Mouse (Mus musculus) stomach, postnatal 0 days (tissue): ENCODE results near the gene Pjvk. TPM values are rescaled to one million over a fixed set of nuclear protein-coding genes. Genes with fewer than 3 reads are reported as not detected.

Experiments used
- ATAC-seq: fragments of 200-750 bp; cut with Nextera tagmentation; 2 replicates; pipeline ENCODE4 v1.8.0; 2017; ENCODE audit not compliant: low FRiP score, low TSS enrichment
- DNase-seq: peaks from one replicate; pipeline ENCODE4 v3.0.0-alpha.2; 2016; ENCODE audit warnings: low spot score
- H3K27ac ChIP-seq: fragments of 300-500 bp; sonication (generic); replicated peaks from 2 replicates; pipeline ENCODE4 v1.5.1; 2014; ENCODE audit warnings: mild to moderate bottlenecking, control low read depth
- H3K27me3 ChIP-seq: fragments of 300-500 bp; sonication (generic); 2 replicates; pipeline ENCODE4 v1.6.1; 2014; ENCODE audit warnings: low read length; ENCODE audit not compliant: control insufficient read depth, insufficient read depth
- H3K36me3 ChIP-seq: fragments of 300-500 bp; sonication (generic); 2 replicates; pipeline ENCODE4 v1.6.1; 2014; ENCODE audit warnings: low read length, mixed read lengths; ENCODE audit not compliant: control insufficient read depth, insufficient read depth
- H3K4me1 ChIP-seq: fragments of 300-500 bp; sonication (generic); replicated peaks from 2 replicates; pipeline ENCODE4 v1.6.1; 2014; ENCODE audit warnings: antibody characterized with exemption; ENCODE audit not compliant: control insufficient read depth, insufficient read depth
- H3K4me2 ChIP-seq: fragments of 300-500 bp; sonication (generic); replicated peaks from 2 replicates; pipeline ENCODE4 v1.6.1; 2014; ENCODE audit warnings: low read depth, mild to moderate bottlenecking, control low read depth, moderate library complexity
- H3K4me3 ChIP-seq: fragments of 300-500 bp; sonication (generic); 2 replicates; pipeline ENCODE4 v1.5.1; 2014; ENCODE audit warnings: low read depth, low read length, control low read depth
- H3K9ac ChIP-seq: fragments of 300-500 bp; sonication (generic); 2 replicates; pipeline ENCODE4 v1.6.1; 2014; ENCODE audit warnings: mild to moderate bottlenecking, low read length, control low read depth, mixed read lengths
- H3K9me3 ChIP-seq: fragments of 300-500 bp; sonication (generic); 2 replicates; pipeline ENCODE4 v1.6.1; 2016; ENCODE audit warnings: low read length; ENCODE audit not compliant: control insufficient read depth
- CTCF ChIP-seq: IDR thresholded peaks from 2 replicates; pipeline ENCODE4 v1.5.1; 2016; ENCODE audit warnings: antibody characterized with exemption, low read depth, mild to moderate bottlenecking, moderate library complexity
- EP300 ChIP-seq: optimal IDR thresholded peaks from 2 replicates; pipeline ENCODE3; 2016; ENCODE audit warnings: antibody characterized with exemption
- WGBS: fragments of 180-500 bp; shearing (Covaris S2); extraction: QIAGEN DNeasy Blood & Tissue Kit; methylation state at CpG from one replicate; pipeline ENCODE4 v1.1.7; 2014; 5-methylcytosine and 5-hydroxymethylcytosine counted together
- polyA plus RNA-seq: library from polyadenylated mRNA; unstranded; fragments of >200 nt; fragmentation: Nextera tagmentation; extraction: Ambion mirVana; gene quantifications from 2 replicates; pipeline ENCODE4 v1.2.1, GENCODE M21; 2015

Gene Pjvk
- polyA plus RNA-seq, 1 experiment from 2014 or later = 0.21 TPM

- Histone ChIP-seq H3K9me3 (no peaks in the 10 kb centered on the region), H3K36me3 (peaks cover 14% of the 10 kb centered on the region), H3K27me3 (no peaks in the 10 kb centered on the region), H3K4me2 (no peak overlapping the region), H3K4me3 (no peak overlapping the region), H3K27ac (no peak overlapping the region), H3K4me1 (no peaks in the 10 kb centered on the region), H3K9ac (no peak overlapping the region)
- DNase-seq (no peak), ATAC-seq (peak; percentile 42; the same call in 1 of the 2 replicates)
- WGBS = 60% methylated on average over 7 of the region's 7 CpGs
- TF ChIP-seq EP300 (no peak), CTCF (no peak)
Measured at GRCm38 (mm10) chr2:76688162-76688561, 39.9 kb downstream of the Pjvk start.

GRCm38 (mm10) chr2:76690436-76691204 is 42.3 kb downstream of the Pjvk start:
- TF ChIP-seq EP300 (no peak), CTCF (no peak)
- Histone ChIP-seq H3K4me1 (no peaks in the 10 kb centered on the region), H3K27me3 (no peaks in the 10 kb centered on the region), H3K27ac (no peak overlapping the region), H3K9ac (no peak overlapping the region), H3K36me3 (peaks cover 21% of the 10 kb centered on the region), H3K4me3 (no peak overlapping the region), H3K4me2 (no peak overlapping the region), H3K9me3 (no peaks in the 10 kb centered on the region)
- DNase-seq = no peak
- 79% methylated on average over 12 of the region's 12 CpGs for WGBS
- ATAC-seq = no peak

GRCm38 (mm10) chr2:76693765-76694164 is 45.5 kb downstream of the Pjvk start:
- peaks cover 22% of the 10 kb centered on the region for H3K36me3 ChIP-seq
- no peaks in the 10 kb centered on the region for H3K9me3 ChIP-seq
- TF ChIP-seq CTCF = no peak
- no peak for TF ChIP-seq EP300
- no peak overlapping the region for H3K4me2 ChIP-seq
- H3K27me3 ChIP-seq = no peaks in the 10 kb centered on the region
- WGBS = 88% methylated on average over 5 of the region's 5 CpGs
- H3K9ac ChIP-seq = no peak overlapping the region
- ATAC-seq (no peak), DNase-seq (no peak)
- no peak overlapping the region for H3K4me3 ChIP-seq
- H3K27ac ChIP-seq = no peak overlapping the region
- no peaks in the 10 kb centered on the region for H3K4me1 ChIP-seq

- H3K27ac ChIP-seq = no peak overlapping the region
- no peak overlapping the region for H3K9ac ChIP-seq
- no peak overlapping the region for H3K4me3 ChIP-seq
- 71% methylated on average over 6 of the region's 6 CpGs for WGBS
- TF ChIP-seq CTCF (no peak), EP300 (no peak)
- DNase-seq (no peak), ATAC-seq (no peak)
- H3K36me3 ChIP-seq = peaks cover 22% of the 10 kb centered on the region
- H3K27me3 ChIP-seq = no peaks in the 10 kb centered on the region
- no peaks in the 10 kb centered on the region for H3K4me1 ChIP-seq
- no peaks in the 10 kb centered on the region for H3K9me3 ChIP-seq
- H3K4me2 ChIP-seq = no peak overlapping the region
Measured at GRCm38 (mm10) chr2:76695290-76695689, 47.0 kb downstream of the Pjvk start.

GRCm38 (mm10) chr2:76702188-76702587 is 53.9 kb downstream of the Pjvk start:
- ATAC-seq = no peak
- no peaks in the 10 kb centered on the region for H3K9me3 ChIP-seq
- 93% methylated on average over 3 of the region's 3 CpGs for WGBS
- no peaks in the 10 kb centered on the region for H3K27me3 ChIP-seq
- TF ChIP-seq CTCF = no peak
- TF ChIP-seq EP300 = no peak
- no peak overlapping the region for H3K9ac ChIP-seq
- H3K27ac ChIP-seq = no peak overlapping the region
- no peaks in the 10 kb centered on the region for H3K4me1 ChIP-seq
- H3K36me3 ChIP-seq = peaks cover 4% of the 10 kb centered on the region; the same call in 1 of the 2 replicates
- DNase-seq = no peak
- no peak overlapping the region for H3K4me3 ChIP-seq
- no peak overlapping the region for H3K4me2 ChIP-seq

- TF ChIP-seq CTCF (no peak), EP300 (no peak)
Measured at GRCm38 (mm10) chr2:76702751-76703150, 54.5 kb downstream of the Pjvk start.

More at GRCm38 (mm10) chr2:76702751-76703150, 54.5 kb downstream of the Pjvk start:
- ATAC-seq (no peak), DNase-seq (no peak)
- Histone ChIP-seq H3K9me3 (no peaks in the 10 kb centered on the region), H3K27ac (no peak overlapping the region), H3K4me2 (no peak overlapping the region), H3K36me3 (no peaks in the 10 kb centered on the region), H3K27me3 (no peaks in the 10 kb centered on the region), H3K4me1 (no peaks in the 10 kb centered on the region), H3K9ac (no peak overlapping the region), H3K4me3 (no peak overlapping the region)
- 71% methylated on average over 5 of the region's 5 CpGs for WGBS
